Mouse (Mus musculus) kidney, postnatal 0 days (tissue): ENCODE measurements around the gene Gabrd. TPM values are rescaled to one million over a fixed set of nuclear protein-coding genes. Genes with fewer than 3 reads are reported as not detected.

Experiments
- ATAC-seq: fragments of 200-750 bp; cut with Nextera tagmentation; replicated peaks from 2 replicates; pipeline ENCODE4 v1.8.0; 2017; ENCODE audit warnings: low read depth, moderate number of reproducible peaks, moderate TSS enrichment, moderate library complexity; ENCODE audit not compliant: low FRiP score
- DNase-seq: peaks from one replicate; pipeline ENCODE4 v3.0.0-alpha.2; 2016; ENCODE audit warnings: low spot score
- H3K27ac ChIP-seq: fragments of 300-500 bp; sonication (generic); 2 replicates; pipeline ENCODE4 v1.5.1; 2014; ENCODE audit warnings: mild to moderate bottlenecking
- H3K27me3 ChIP-seq: fragments of 300-500 bp; sonication (generic); 2 replicates; pipeline ENCODE4 v1.6.1; 2014; ENCODE audit warnings: low read length, mixed read lengths; ENCODE audit not compliant: insufficient read depth
- H3K36me3 ChIP-seq: fragments of 300-500 bp; sonication (generic); 2 replicates; pipeline ENCODE4 v1.6.1; 2014; ENCODE audit warnings: low read length, mixed read lengths; ENCODE audit not compliant: insufficient read depth
- H3K4me1 ChIP-seq: fragments of 300-500 bp; sonication (generic); replicated peaks from 2 replicates; pipeline ENCODE4 v1.6.1; 2014; ENCODE audit warnings: antibody characterized with exemption, low read length, mixed read lengths; ENCODE audit not compliant: insufficient read depth
- H3K4me2 ChIP-seq: fragments of 300-500 bp; sonication (generic); 2 replicates; pipeline ENCODE4 v1.6.1; 2014; ENCODE audit warnings: mild to moderate bottlenecking, low read length, moderate library complexity, mixed read lengths
- H3K4me3 ChIP-seq: fragments of 300-500 bp; sonication (generic); replicated peaks from 2 replicates; pipeline ENCODE4 v1.5.1; 2014; ENCODE audit warnings: low read depth, low read length
- H3K9ac ChIP-seq: fragments of 300-500 bp; sonication (generic); 2 replicates; pipeline ENCODE4 v1.6.1; 2014; ENCODE audit warnings: low read depth, low read length
- H3K9me3 ChIP-seq: fragments of 300-500 bp; sonication (generic); replicated peaks from 2 replicates; pipeline ENCODE4 v1.6.1; 2016; ENCODE audit warnings: low read length, inconsistent platforms, mixed read lengths
- CTCF ChIP-seq: IDR thresholded peaks from 2 replicates; pipeline ENCODE4 v1.5.1; 2016; ENCODE audit warnings: antibody characterized with exemption, low read depth, mild to moderate bottlenecking, moderate library complexity
- WGBS: fragments of 180-500 bp; shearing (Covaris S2); extraction: QIAGEN DNeasy Blood & Tissue Kit; methylation state at CpG from one replicate; pipeline ENCODE4 v1.1.7; 2014; 5-methylcytosine and 5-hydroxymethylcytosine counted together
- polyA plus RNA-seq: library from polyadenylated mRNA; unstranded; fragments of >200 nt; fragmentation: Nextera tagmentation; extraction: Ambion mirVana; gene quantifications from 2 replicates; pipeline ENCODE4 v1.2.1, GENCODE M21; 2015

Gabrd gene
- polyA plus RNA-seq, 1 experiment from 2014 or later = 0.29 TPM

GRCm38 (mm10) chr4:155396751-155397150 lies 1.2 kb downstream of the Gabrd start:
- ATAC-seq = no peak
- Histone ChIP-seq H3K27me3 (peaks cover 12% of the 10 kb centered on the region; the same call in 1 of the 2 replicates), H3K4me3 (no peak overlapping the region), H3K27ac (no peak overlapping the region), H3K4me1 (peaks cover 7% of the 10 kb centered on the region), H3K9me3 (no peaks in the 10 kb centered on the region), H3K36me3 (no peaks in the 10 kb centered on the region), H3K9ac (no peak overlapping the region), H3K4me2 (no peak overlapping the region)
- DNase-seq = no peak
- no peak for TF ChIP-seq CTCF
- WGBS = 89% methylated on average over 4 of the region's 4 CpGs

GRCm38 (mm10) chr4:155395471-155395870 lies 2.4 kb downstream of the Gabrd start:
- H3K9me3 ChIP-seq = no peaks in the 10 kb centered on the region
- DNase-seq (no peak), ATAC-seq (no peak)
- H3K36me3 ChIP-seq = no peaks in the 10 kb centered on the region
- H3K4me1 ChIP-seq = peaks cover 7% of the 10 kb centered on the region
- no peak overlapping the region for H3K27ac ChIP-seq
- TF ChIP-seq CTCF = no peak
- peaks cover 12% of the 10 kb centered on the region; the same call in 1 of the 2 replicates for H3K27me3 ChIP-seq
- no peak overlapping the region for H3K4me3 ChIP-seq
- no peak overlapping the region for H3K4me2 ChIP-seq
- 92% methylated on average over 5 of the region's 5 CpGs for WGBS
- H3K9ac ChIP-seq = no peak overlapping the region

DNA sequence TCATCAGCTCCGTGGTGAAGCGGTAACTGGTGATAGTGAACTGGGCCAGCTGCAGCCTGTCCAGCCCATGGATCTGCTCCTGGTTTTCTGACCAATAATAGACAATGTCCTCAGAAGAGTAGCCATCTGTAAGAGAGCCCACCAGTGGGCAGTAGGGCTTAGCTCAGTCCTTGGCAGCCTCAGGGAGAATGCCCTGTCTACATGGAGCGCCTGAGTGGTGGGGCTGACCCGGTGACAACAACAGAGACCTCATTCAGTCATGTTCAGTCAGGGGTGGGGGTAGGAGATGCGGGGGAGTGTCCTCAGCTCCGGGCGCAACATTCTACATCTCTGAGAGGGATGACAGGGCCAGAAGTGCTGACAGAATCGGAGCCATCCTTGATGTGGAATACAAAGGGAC lies 10.7 kb downstream of the Gabrd start:
- no peaks in the 10 kb centered on the region for H3K4me1 ChIP-seq
- 66% methylated on average over 8 of the region's 8 CpGs for WGBS
- no peak overlapping the region for H3K4me2 ChIP-seq
- no peaks in the 10 kb centered on the region for H3K27me3 ChIP-seq
- no peak overlapping the region for H3K4me3 ChIP-seq
- no peaks in the 10 kb centered on the region for H3K36me3 ChIP-seq
- no peak overlapping the region for H3K9ac ChIP-seq
- ATAC-seq (no peak), DNase-seq (no peak)
- no peak for TF ChIP-seq CTCF
- H3K27ac ChIP-seq = no peak overlapping the region
- no peaks in the 10 kb centered on the region for H3K9me3 ChIP-seq

DNA sequence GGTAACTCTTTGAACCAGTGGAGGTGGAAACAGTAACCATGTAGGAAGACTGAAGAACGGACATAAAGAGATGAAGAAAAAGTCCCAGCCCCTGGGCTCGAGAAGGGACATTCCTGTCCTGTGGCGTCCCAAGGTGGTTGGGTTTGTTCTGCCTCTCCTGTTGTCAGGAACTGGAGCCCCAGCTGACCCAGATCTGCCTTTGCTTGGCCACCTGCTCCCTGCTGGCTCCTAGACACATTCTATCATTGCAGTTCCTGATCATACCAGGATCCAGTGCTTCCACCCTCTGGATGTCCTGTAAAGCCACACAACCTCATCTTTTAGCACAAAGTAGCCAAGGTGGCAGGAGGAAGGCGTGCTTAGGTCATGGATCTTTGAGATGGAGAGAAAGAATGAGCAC lies 14.6 kb downstream of the Gabrd start:
- no peak for TF ChIP-seq CTCF
- Histone ChIP-seq H3K9me3 (no peaks in the 10 kb centered on the region), H3K27ac (no peak overlapping the region), H3K4me1 (no peaks in the 10 kb centered on the region), H3K9ac (no peak overlapping the region), H3K4me3 (no peak overlapping the region), H3K36me3 (no peaks in the 10 kb centered on the region), H3K27me3 (no peaks in the 10 kb centered on the region), H3K4me2 (no peak overlapping the region)
- DNase-seq (no peak), ATAC-seq (no peak)
- 72% methylated on average over 4 of the region's 4 CpGs for WGBS

DNA sequence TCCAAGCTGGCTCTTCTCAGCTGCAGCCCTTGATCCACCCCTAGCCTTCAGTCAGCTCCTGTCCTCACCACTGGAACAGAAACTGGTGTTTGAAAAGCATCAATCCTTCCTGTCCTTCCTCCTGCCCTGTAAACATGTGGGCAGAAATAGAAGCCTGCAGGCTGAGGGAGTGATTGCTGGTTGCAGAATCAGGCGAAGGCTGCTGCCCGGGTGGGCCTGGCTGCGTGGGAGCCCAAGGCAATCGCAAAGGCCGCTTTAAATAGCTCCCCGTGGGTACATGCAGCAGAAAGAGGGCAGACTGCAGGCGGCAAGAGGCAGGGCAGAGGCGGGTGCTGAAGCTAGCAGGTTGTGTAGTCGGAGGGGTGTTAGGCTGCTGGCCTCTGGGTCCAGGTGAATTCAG lies 15.2 kb downstream of the Gabrd start:
- no peaks in the 10 kb centered on the region for H3K9me3 ChIP-seq
- H3K4me1 ChIP-seq = no peaks in the 10 kb centered on the region
- no peak overlapping the region for H3K9ac ChIP-seq
- no peak overlapping the region for H3K4me2 ChIP-seq
- H3K27ac ChIP-seq = no peak overlapping the region
- WGBS = 12% methylated on average over 9 of the region's 9 CpGs
- H3K27me3 ChIP-seq = 0 out of 2 replicates have a peak, but pooled peaks cover 3% of the 10 kb centered on the region
- ATAC-seq (no peak), DNase-seq (peak; percentile 23)
- no peak overlapping the region for H3K4me3 ChIP-seq
- TF ChIP-seq CTCF = no peak
- H3K36me3 ChIP-seq = no peaks in the 10 kb centered on the region

GRCm38 (mm10) chr4:155381974-155382373 lies 15.9 kb downstream of the Gabrd start:
- H3K4me1 ChIP-seq = no peaks in the 10 kb centered on the region
- DNase-seq = peak; percentile 45
- no peaks in the 10 kb centered on the region for H3K9me3 ChIP-seq
- H3K36me3 ChIP-seq = no peaks in the 10 kb centered on the region
- 0 out of 2 replicates have a peak, but pooled peaks cover 3% of the 10 kb centered on the region for H3K27me3 ChIP-seq
- no peak for TF ChIP-seq CTCF
- H3K4me2 ChIP-seq = no peak overlapping the region
- H3K9ac ChIP-seq = no peak overlapping the region
- ATAC-seq = no peak
- WGBS = 20% methylated on average over 7 of the region's 7 CpGs
- H3K27ac ChIP-seq = no peak overlapping the region
- H3K4me3 ChIP-seq = no peak overlapping the region
